ENCODE assay signal across 20 mouse cellular contexts in genomic region chr6:103268984-103269383, GRCm38 (mm10).
"Had no signal": no experiment of that assay in that cellular context is flagged by ENCODE, and none has a peak within 500 bp of the region (broad histone marks: within the 10 kb centered on the region; RNA-seq: fewer than 3 reads in every experiment).

No protein-coding gene starts in this region.

- H3K27ac ChIP-seq: kidney, embryonic 15.5 days; left cerebral cortex, adult 2 months; liver, embryonic 13.5 days; macrophage; midbrain, embryonic 12.5 days; midbrain, embryonic 15.5 days; neural tube, embryonic 12.5 days; neural tube, embryonic 15.5 days; stomach, postnatal 0 days had no signal

- H3K4me1 ChIP-seq: kidney, embryonic 15.5 days; liver, embryonic 13.5 days; midbrain, embryonic 12.5 days; midbrain, embryonic 15.5 days; neural tube, embryonic 12.5 days; neural tube, embryonic 15.5 days had no signal

- H3K4me2 ChIP-seq: kidney, embryonic 15.5 days; liver, embryonic 13.5 days; midbrain, embryonic 12.5 days; midbrain, embryonic 15.5 days; neural tube, embryonic 12.5 days; neural tube, embryonic 15.5 days had no signal

- H3K27me3 ChIP-seq: kidney, embryonic 15.5 days; liver, embryonic 13.5 days; midbrain, embryonic 12.5 days; midbrain, embryonic 15.5 days; neural tube, embryonic 12.5 days; neural tube, embryonic 15.5 days had no signal

- DNase-seq: kidney, postnatal 10 days; kidney, postnatal 36 days; layer of hippocampus, postnatal 36 days; liver, embryonic 13.5 days; lung, adult 2 months; lung, postnatal 14 days; right cerebral cortex, adult 18-20 months; right cerebral cortex, postnatal 14 days; right cerebral cortex, postnatal 4 days; thymus, adult 2 months; thymus, postnatal 14 days; thymus, postnatal 4 days had no signal

- H3K9ac ChIP-seq: kidney, embryonic 15.5 days; liver, embryonic 13.5 days; midbrain, embryonic 12.5 days; midbrain, embryonic 15.5 days; neural tube, embryonic 12.5 days; neural tube, embryonic 15.5 days had no signal

- H3K9me3 ChIP-seq: kidney, embryonic 15.5 days; liver, embryonic 13.5 days; midbrain, embryonic 12.5 days; midbrain, embryonic 15.5 days; neural tube, embryonic 12.5 days; neural tube, embryonic 15.5 days had no signal

- H3K4me3 ChIP-seq: kidney, embryonic 15.5 days; left cerebral cortex, adult 2 months; liver, embryonic 13.5 days; midbrain, embryonic 12.5 days; midbrain, embryonic 15.5 days; neural tube, embryonic 12.5 days; neural tube, embryonic 15.5 days had no signal

- H3K36me3 ChIP-seq: kidney, embryonic 15.5 days; liver, embryonic 13.5 days; midbrain, embryonic 12.5 days; midbrain, embryonic 15.5 days; neural tube, embryonic 12.5 days; neural tube, embryonic 15.5 days had no signal

- ATAC-seq: midbrain, embryonic 15.5 days had no signal
